Comparison of ENCODE assay signal across 8 mouse cellular contexts in genomic region chr17:28061472-28061871, GRCm38 (mm10). TPM values are rescaled to one million over a fixed set of nuclear protein-coding genes. Genes with fewer than 3 reads are reported as not detected.
DNase-seq lines count a peak whose midpoint lies in the region; ATAC-seq and TF ChIP-seq lines count a peak whose summit lies in the region.

No protein-coding gene starts in this region.

- H3K4me3 ChIP-seq in cerebellum, adult 2 months (replicated peaks; ENCODE audit: insufficient read depth, low read depth, low read length) = no peak overlapping the region
- no peak overlapping the region for H3K4me3 ChIP-seq in neural tube, embryonic 11.5 days (ENCODE audit: low read depth, low read length)
- no peak overlapping the region for H3K4me3 ChIP-seq in forebrain, embryonic 12.5 days (replicated peaks)
- H3K4me3 ChIP-seq in limb, embryonic 13.5 days = no peak overlapping the region

- peaks cover 17% of the 10 kb centered on the region for H3K4me1 ChIP-seq in cerebellum, adult 2 months (ENCODE audit: control insufficient read depth, insufficient read depth, low read length)
- no peaks in the 10 kb centered on the region for H3K4me1 ChIP-seq in neural tube, embryonic 11.5 days (ENCODE audit: control insufficient read depth, insufficient read depth, low read length)
- peaks cover 4% of the 10 kb centered on the region; the same call in 1 of the 2 replicates for H3K4me1 ChIP-seq in forebrain, embryonic 12.5 days
- peaks cover 32% of the 10 kb centered on the region for H3K4me1 ChIP-seq in limb, embryonic 13.5 days

- no peaks in the 10 kb centered on the region for H3K27me3 ChIP-seq in cerebellum, adult 2 months (ENCODE audit: control insufficient read depth, insufficient read depth, low read length)
- no peaks in the 10 kb centered on the region for H3K27me3 ChIP-seq in neural tube, embryonic 11.5 days (ENCODE audit: control insufficient read depth, insufficient read depth, low read length)
- no peaks in the 10 kb centered on the region for H3K27me3 ChIP-seq in forebrain, embryonic 12.5 days
- H3K27me3 ChIP-seq in limb, embryonic 13.5 days = no peaks in the 10 kb centered on the region

- DNase-seq in cerebellum, adult 2 months = peak; percentile 46 to 47
- DNase-seq in cerebellum, adult 11 months = no peak
- peak; percentile 41 for DNase-seq in neural tube, embryonic 11.5 days (ENCODE audit: low spot score)
- DNase-seq in neural tube, embryonic 10.5 days (ENCODE audit: extremely low spot score, low spot score) = no peak
- DNase-seq in right cerebral cortex, postnatal 25 days = peak; percentile 52

- no peak for TF ChIP-seq POLR2A in cerebellum, adult 2 months (IDR thresholded peaks at IDR 0.05; ENCODE audit: borderline replicate concordance, insufficient read depth, low read length)

- no peak for ATAC-seq in neural tube, embryonic 11.5 days (ENCODE audit: insufficient read depth, low FRiP score, low TSS enrichment)
- no peak for ATAC-seq in forebrain, embryonic 12.5 days (ENCODE audit: low FRiP score)
- ATAC-seq in limb, embryonic 13.5 days (ENCODE audit: low FRiP score, low read depth) = peak; percentile 35; the same call in 1 of the 2 replicates
- ATAC-seq in erythroblast, adult 5-6 weeks (replicated peaks; ENCODE audit: low FRiP score, poor library complexity, severe bottlenecking) = no peak

- WGBS in cerebellum, adult 2 months = 30% methylated on average over 7 of the region's 7 CpGs
- WGBS in neural tube, embryonic 11.5 days = 58% methylated on average over 7 of the region's 7 CpGs
- 52% methylated on average over 7 of the region's 7 CpGs for WGBS in forebrain, embryonic 12.5 days
- 53% methylated on average over 7 of the region's 7 CpGs for WGBS in limb, embryonic 13.5 days

- no peak overlapping the region for H3K4me2 ChIP-seq in neural tube, embryonic 11.5 days (ENCODE audit: low read depth)
- H3K4me2 ChIP-seq in forebrain, embryonic 12.5 days = no peak overlapping the region
- no peak overlapping the region for H3K4me2 ChIP-seq in limb, embryonic 13.5 days (replicated peaks)

- TF ChIP-seq CTCF in cerebellum, adult 2 months (IDR thresholded peaks at IDR 0.05; ENCODE audit: borderline replicate concordance, insufficient read depth, low read depth, low read length) = peak; percentile 72

- no peak overlapping the region for H3K27ac ChIP-seq in cerebellum, adult 2 months (ENCODE audit: insufficient read depth, low read length)
- H3K27ac ChIP-seq in neural tube, embryonic 11.5 days (ENCODE audit: low read depth, low read length) = no peak overlapping the region
- H3K27ac ChIP-seq in forebrain, embryonic 12.5 days = peak overlapping the region; percentile 56; the same call in 1 of the 2 replicates
- H3K27ac ChIP-seq in limb, embryonic 13.5 days = peak overlapping the region; percentile 48

- no peak overlapping the region for H3K9ac ChIP-seq in neural tube, embryonic 11.5 days (ENCODE audit: low read length)
- H3K9ac ChIP-seq in forebrain, embryonic 12.5 days = no peak overlapping the region
- peak overlapping the region; percentile 57; the same call in 1 of the 2 replicates for H3K9ac ChIP-seq in limb, embryonic 13.5 days

- H3K9me3 ChIP-seq in neural tube, embryonic 11.5 days (ENCODE audit: control insufficient read depth, low read length) = no peaks in the 10 kb centered on the region
- no peaks in the 10 kb centered on the region for H3K9me3 ChIP-seq in forebrain, embryonic 12.5 days
- H3K9me3 ChIP-seq in limb, embryonic 13.5 days = no peaks in the 10 kb centered on the region

- H3K36me3 ChIP-seq in neural tube, embryonic 11.5 days (ENCODE audit: control insufficient read depth, insufficient read depth, low read length) = peaks cover 9% of the 10 kb centered on the region
- H3K36me3 ChIP-seq in forebrain, embryonic 12.5 days (replicated peaks) = peaks cover 43% of the 10 kb centered on the region
- H3K36me3 ChIP-seq in limb, embryonic 13.5 days = peaks cover 53% of the 10 kb centered on the region

RNA-seq across cellular contexts. Expression of gene Tcp11, which starts 19.0 kb away (rescaled TPM):
- polyA plus RNA-seq in cerebellum, adult 2 months (2012; rRNA removed) = 0.43 and 0.70 TPM in 2 replicates
- 0.69 and 0.76 TPM in 2 replicates for polyA plus RNA-seq in neural tube, embryonic 11.5 days (2014; fragmentation: Nextera tagmentation; extraction: Ambion mirVana)
- 1.1 and 1.6 TPM in 2 replicates for polyA plus RNA-seq in forebrain, embryonic 12.5 days (2016; fragmentation: Nextera tagmentation; extraction: Ambion mirVana)
- polyA plus RNA-seq in limb, embryonic 13.5 days (2015; fragmentation: Nextera tagmentation; extraction: Ambion mirVana) = 1.4 and 1.9 TPM in 2 replicates
- total RNA-seq in erythroblast, adult 5-6 weeks (2015; ENCODE audit: low replicate concordance) = not detected in 2 replicates
- not detected in 2 replicates for total RNA-seq in erythroblast, adult 5-6 weeks (2017; ENCODE audit: low replicate concordance)

Comparison
In these comparisons a context has a peak if more than half of its experiments do, and no peak if none do; other contexts are left out.
1. DNase-seq: peak in cerebellum, adult 2 months (2 of 2), neural tube, embryonic 11.5 days (single experiment) and right cerebral cortex, postnatal 25 days (single experiment); none in cerebellum, adult 11 months (single experiment) and neural tube, embryonic 10.5 days (single experiment).
2. H3K27ac ChIP-seq: peak in forebrain, embryonic 12.5 days (single experiment) and limb, embryonic 13.5 days (single experiment); none in cerebellum, adult 2 months (single experiment) and neural tube, embryonic 11.5 days (single experiment).